In genomic region chr2:27381254-27381653, GRCm38 (mm10) we compare ENCODE assay signal across 13 mouse cellular contexts. TPM values are rescaled to one million over a fixed set of nuclear protein-coding genes. Genes with fewer than 3 reads are reported as not detected.
DNase-seq lines count a peak whose midpoint lies in the region; ATAC-seq lines count a peak whose summit lies in the region.
"Had no signal": no experiment of that assay in that cellular context is flagged by ENCODE, and none has a peak within 500 bp of the region (broad histone marks: within the 10 kb centered on the region; RNA-seq: fewer than 3 reads in every experiment).

No protein-coding gene starts in this region.

- intact Hi-C loops in heart, postnatal 10 days (cut with DNase I): no loop called here
- intact Hi-C loops in left cerebral cortex, postnatal 25 days (cut with DNase I): no loop called here

- DNase-seq in heart, postnatal 10 days: no peak
- no peak for DNase-seq in lung, postnatal 36 days
- no peak for DNase-seq in embryonic facial prominence, embryonic 10.5 days (ENCODE audit: low spot score)
- no peak for DNase-seq in left cerebral cortex, postnatal 25 days (ENCODE audit: low spot score in 2 of 2)
- DNase-seq in cerebellum, adult 18-20 months: no peak
- DNase-seq: cerebellum, postnatal 36 days; thymus, postnatal 36 days had no signal

- no peaks in the 10 kb centered on the region for H3K9me3 ChIP-seq in heart, embryonic 14.5 days (ENCODE audit: control insufficient read depth, low read length)
- H3K9me3 ChIP-seq in lung, embryonic 15.5 days: no peaks in the 10 kb centered on the region
- H3K9me3 ChIP-seq in embryonic facial prominence, embryonic 10.5 days: no peaks in the 10 kb centered on the region
- no peaks in the 10 kb centered on the region for H3K9me3 ChIP-seq in limb, embryonic 12.5 days
- H3K9me3 ChIP-seq: embryonic facial prominence, embryonic 12.5 days; forebrain, embryonic 10.5 days had no signal

- 84% methylated on average over 3 of the region's 3 CpGs for WGBS in heart, embryonic 14.5 days
- WGBS in lung, embryonic 15.5 days: 83% methylated on average over 3 of the region's 3 CpGs
- WGBS in embryonic facial prominence, embryonic 10.5 days: 85% methylated on average over 3 of the region's 3 CpGs
- WGBS in limb, embryonic 12.5 days: 89% methylated on average over 3 of the region's 3 CpGs

- no peak for ATAC-seq in heart, embryonic 14.5 days (ENCODE audit: insufficient number of reproducible peaks, insufficient read depth, low FRiP score, low read depth)
- no peak for ATAC-seq in lung, embryonic 15.5 days (ENCODE audit: borderline replicate concordance, extremely low read depth, low FRiP score, low TSS enrichment)
- no peak for ATAC-seq in limb, embryonic 12.5 days (ENCODE audit: insufficient number of reproducible peaks, insufficient read depth, low FRiP score, low TSS enrichment, low read depth)

- H3K36me3 ChIP-seq in heart, embryonic 14.5 days (ENCODE audit: control insufficient read depth, insufficient read depth, low read length): no peaks in the 10 kb centered on the region
- no peaks in the 10 kb centered on the region for H3K36me3 ChIP-seq in lung, embryonic 15.5 days
- peaks cover 27% of the 10 kb centered on the region for H3K36me3 ChIP-seq in embryonic facial prominence, embryonic 10.5 days (replicated peaks)
- H3K36me3 ChIP-seq in limb, embryonic 12.5 days: peaks cover 7% of the 10 kb centered on the region; the same call in 1 of the 2 replicates

- H3K9ac ChIP-seq in heart, embryonic 14.5 days (ENCODE audit: low read length): no peak overlapping the region
- no peak overlapping the region for H3K9ac ChIP-seq in lung, embryonic 15.5 days
- no peak overlapping the region for H3K9ac ChIP-seq in limb, embryonic 12.5 days (replicated peaks)
- H3K9ac ChIP-seq: embryonic facial prominence, embryonic 12.5 days; liver, embryonic 14.5 days had no signal

- H3K4me1 ChIP-seq in heart, embryonic 14.5 days (ENCODE audit: control insufficient read depth in 2 of 2, insufficient read depth in 2 of 2, low read length in 2 of 2): peaks cover 17 to 23% of the 10 kb centered on the region in 2 experiments
- H3K4me1 ChIP-seq in lung, embryonic 15.5 days: peaks cover 40% of the 10 kb centered on the region
- H3K4me1 ChIP-seq in embryonic facial prominence, embryonic 10.5 days: peaks cover 61% of the 10 kb centered on the region
- peaks cover 31% of the 10 kb centered on the region for H3K4me1 ChIP-seq in limb, embryonic 12.5 days (replicated peaks)

- peak overlapping the region; percentile 18 to 75 for H3K27ac ChIP-seq in heart, embryonic 14.5 days (replicated peaks in 1 of 2; ENCODE audit: control insufficient read depth in 1 of 2, insufficient read depth in 1 of 2, low read depth in 2 of 2, low read length in 2 of 2)
- H3K27ac ChIP-seq in lung, embryonic 15.5 days: peak overlapping the region; percentile 15; the same call in 1 of the 2 replicates
- H3K27ac ChIP-seq in embryonic facial prominence, embryonic 10.5 days (replicated peaks): peak overlapping the region; percentile 36; the same call in 1 of the 2 replicates
- 0 out of 2 replicates have a peak overlapping the region, but pooled peaks have one; percentile 23 for H3K27ac ChIP-seq in limb, embryonic 12.5 days
- H3K27ac ChIP-seq: embryonic facial prominence, embryonic 12.5 days; forebrain, embryonic 10.5 days; liver, embryonic 14.5 days had no signal

- H3K4me3 ChIP-seq in heart, embryonic 14.5 days (ENCODE audit: control insufficient read depth in 1 of 2, insufficient read depth in 1 of 2, low read depth in 1 of 2, low read length in 2 of 2): no peak overlapping the region
- no peak overlapping the region for H3K4me3 ChIP-seq in lung, embryonic 15.5 days
- H3K4me3 ChIP-seq in embryonic facial prominence, embryonic 10.5 days: no peak overlapping the region
- H3K4me3 ChIP-seq in limb, embryonic 12.5 days (replicated peaks): no peak overlapping the region
- H3K4me3 ChIP-seq: embryonic facial prominence, embryonic 12.5 days; forebrain, embryonic 10.5 days had no signal

- no peak overlapping the region for H3K4me2 ChIP-seq in heart, embryonic 14.5 days (ENCODE audit: low read length)
- H3K4me2 ChIP-seq in lung, embryonic 15.5 days: no peak overlapping the region
- no peak overlapping the region for H3K4me2 ChIP-seq in limb, embryonic 12.5 days
- H3K4me2 ChIP-seq: embryonic facial prominence, embryonic 12.5 days had no signal

- peaks cover 3% of the 10 kb centered on the region for H3K27me3 ChIP-seq in heart, embryonic 14.5 days (ENCODE audit: control insufficient read depth, insufficient read depth, low read length)
- no peaks in the 10 kb centered on the region for H3K27me3 ChIP-seq in lung, embryonic 15.5 days
- H3K27me3 ChIP-seq in embryonic facial prominence, embryonic 10.5 days (replicated peaks; ENCODE audit: low read depth, poor library complexity, severe bottlenecking): no peaks in the 10 kb centered on the region
- H3K27me3 ChIP-seq in limb, embryonic 12.5 days: no peaks in the 10 kb centered on the region
- H3K27me3 ChIP-seq: embryonic facial prominence, embryonic 12.5 days had no signal

RNA-seq across cellular contexts. Expression of gene Vav2, which starts 45.6 kb away (rescaled TPM):
- 3.6 and 4.1 TPM in 2 replicates for polyA plus RNA-seq in heart, embryonic 14.5 days (2014; fragmentation: Nextera tagmentation; extraction: Ambion mirVana)
- 10 to 100 TPM; 13.1 to 14.4 TPM for total RNA-seq in heart, postnatal 10 days (2021)
- polyA plus RNA-seq in lung, embryonic 15.5 days (2015; fragmentation: Nextera tagmentation; extraction: Ambion mirVana): 9.0 and 9.7 TPM in 2 replicates
- polyA plus RNA-seq in embryonic facial prominence, embryonic 10.5 days (2016; fragmentation: Nextera tagmentation; extraction: Ambion mirVana): 10.3 and 11.3 TPM in 2 replicates
- 8.0 and 8.5 TPM in 2 replicates for polyA plus RNA-seq in limb, embryonic 12.5 days (2016; fragmentation: Nextera tagmentation; extraction: Ambion mirVana)
- total RNA-seq in left cerebral cortex, postnatal 25 days (2021): 10 to 100 TPM; 11.0 to 11.8 TPM
